Mouse (Mus musculus) brain, embryonic 18.5 days (tissue): ENCODE results near the gene Cdk11b.
"Not testable (repeated sequence)": the region's sequence is repeated elsewhere in the genome, so short reads cannot be mapped to it uniquely, and the experiment has no call there.

Source experiments
- DNase-seq: peaks from one replicate; pipeline ENCODE4 v3.0.0-alpha.2; 2012; ENCODE audit warnings: low read depth, low spot score

Cdk11b gene

GRCm38 (mm10) chr4:155666903-155667302 is 42.2 kb downstream of the Cdk11b start:
- DNase-seq, result no peak

GRCm38 (mm10) chr4:155668689-155669597 is 44.3 kb downstream of the Cdk11b start, which contains the start of gene Mib2:
TSS of gene Mib2 (minus strand) at chr4:155669198.
- DNase-seq, result peak; percentile 94

- no peak for DNase-seq
Observed at GRCm38 (mm10) chr4:155669598-155670075, 45.0 kb downstream of the Cdk11b start.

- not testable (repeated sequence) for DNase-seq
Observed at GRCm38 (mm10) chr4:155670236-155670635, 45.6 kb downstream of the Cdk11b start.

GRCm38 (mm10) chr4:155672082-155672481 is 47.4 kb downstream of the Cdk11b start:
- no peak for DNase-seq

- DNase-seq, result no peak
Observed at GRCm38 (mm10) chr4:155675991-155676390, 51.3 kb downstream of the Cdk11b start.

GRCm38 (mm10) chr4:155683670-155684277 is 59.1 kb downstream of the Cdk11b start:
- DNase-seq, result not testable (repeated sequence)

- DNase-seq, result not testable (repeated sequence)
Observed at GRCm38 (mm10) chr4:155687764-155688163, 63.1 kb downstream of the Cdk11b start.

GRCm38 (mm10) chr4:155690571-155691375 is 66.1 kb downstream of the Cdk11b start:
- DNase-seq, result no peak

GRCm38 (mm10) chr4:155692421-155692820 is 67.8 kb downstream of the Cdk11b start:
- no peak for DNase-seq

- no peak for DNase-seq
Observed at GRCm38 (mm10) chr4:155694111-155694481, 69.4 kb downstream of the Cdk11b start, which contains the start of gene Fndc10. TSS of gene Fndc10 (plus strand) at chr4:155694342.

- peak; percentile 57 for DNase-seq
Observed at GRCm38 (mm10) chr4:155694482-155695401, 70.1 kb downstream of the Cdk11b start.

GRCm38 (mm10) chr4:155695531-155696062 is 70.9 kb downstream of the Cdk11b start:
- DNase-seq, result no peak

GRCm38 (mm10) chr4:155696261-155697255 is 71.9 kb downstream of the Cdk11b start:
- DNase-seq, result no peak
